Mouse (Mus musculus) heart, embryonic 16.5 days (tissue): ENCODE measurements around the gene Folr2. TPM values are rescaled to one million over a fixed set of nuclear protein-coding genes. Genes with fewer than 3 reads are reported as not detected.

Experiments used
- ATAC-seq: fragments of 200-750 bp; cut with Nextera tagmentation; replicated peaks from 2 replicates; pipeline ENCODE4 v1.8.0; 2017; ENCODE audit warnings: moderate number of reproducible peaks; ENCODE audit not compliant: insufficient read depth, low FRiP score; ENCODE audit errors: extremely low read depth
- H3K27ac ChIP-seq: fragments of 300-500 bp; sonication (generic); 2 replicates; pipeline ENCODE4 v1.5.1; 2014; ENCODE audit warnings: mild to moderate bottlenecking, low read length, control low read depth, moderate library complexity
- H3K27me3 ChIP-seq: fragments of 300-500 bp; sonication (generic); 2 replicates; pipeline ENCODE4 v1.6.1; 2014; ENCODE audit warnings: low read length, mixed read lengths; ENCODE audit not compliant: control insufficient read depth, insufficient read depth
- H3K36me3 ChIP-seq: fragments of 300-500 bp; sonication (generic); 2 replicates; pipeline ENCODE4 v1.6.1; 2014; ENCODE audit not compliant: control insufficient read depth, insufficient read depth
- H3K4me1 ChIP-seq: fragments of 300-500 bp; sonication (generic); 2 replicates; pipeline ENCODE4 v1.6.1; 2014; ENCODE audit warnings: low read length, mixed read lengths; ENCODE audit not compliant: control insufficient read depth, insufficient read depth
- H3K4me2 ChIP-seq: fragments of 300-500 bp; sonication (generic); 2 replicates; pipeline ENCODE4 v1.6.1; 2014; ENCODE audit warnings: low read depth, mild to moderate bottlenecking, control low read depth, low read length
- H3K4me3 ChIP-seq: fragments of 300-500 bp; sonication (generic); 2 replicates; pipeline ENCODE4 v1.5.1; 2014; ENCODE audit warnings: mild to moderate bottlenecking, control low read depth, low read length
- H3K9ac ChIP-seq: fragments of 300-500 bp; sonication (generic); 2 replicates; pipeline ENCODE4 v1.6.1; 2014; ENCODE audit warnings: low read length, control low read depth
- H3K9me3 ChIP-seq: fragments of 300-500 bp; sonication (generic); replicated peaks from 2 replicates; pipeline ENCODE4 v1.6.1; 2016; ENCODE audit warnings: low read length; ENCODE audit not compliant: control insufficient read depth
- WGBS: fragments of 180-500 bp; shearing (Covaris S2); extraction: QIAGEN DNeasy Blood & Tissue Kit; methylation state at CpG from one replicate; pipeline ENCODE4 v1.1.7; 2014; 5-methylcytosine and 5-hydroxymethylcytosine counted together
- polyA plus RNA-seq: library from polyadenylated mRNA; unstranded; fragments of >200 nt; fragmentation: Nextera tagmentation; extraction: Ambion mirVana; gene quantifications from 2 replicates; pipeline ENCODE4 v1.2.1, GENCODE M21; 2015

The Folr2 gene
- polyA plus RNA-seq, 1 experiment from 2014 or later, result 0.98 TPM

DNA sequence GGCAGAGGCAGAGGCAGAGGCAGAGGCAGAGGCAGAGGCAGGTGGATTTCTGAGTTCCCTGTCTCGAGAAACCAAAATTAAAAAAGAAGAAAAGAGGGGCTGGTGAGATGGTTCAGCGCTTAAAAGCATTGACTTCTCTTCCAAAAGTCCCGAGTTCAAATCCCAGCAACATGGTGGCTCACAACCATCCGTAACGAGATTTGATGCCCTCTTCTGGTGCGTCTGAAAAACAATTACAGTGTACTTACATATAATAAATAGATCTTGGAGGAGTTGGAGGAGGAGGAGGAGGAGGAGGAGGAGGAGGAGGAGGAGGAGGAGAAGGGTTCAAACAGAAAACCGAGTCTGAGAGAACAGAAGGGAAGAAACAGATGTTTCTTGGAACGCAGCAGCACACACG lies 38.7 kb upstream of the Folr2 start:
- Histone ChIP-seq H3K4me1 (peaks cover 4% of the 10 kb centered on the region), H3K4me2 (peak overlapping the region; percentile 59), H3K4me3 (peak overlapping the region; percentile 69), H3K27ac (peak overlapping the region; percentile 89), H3K27me3 (no peaks in the 10 kb centered on the region), H3K36me3 (no peaks in the 10 kb centered on the region), H3K9me3 (no peaks in the 10 kb centered on the region), H3K9ac (peak overlapping the region; percentile 68)
- no peak for ATAC-seq
- WGBS, result 41% methylated on average over 9 of the region's 9 CpGs

DNA sequence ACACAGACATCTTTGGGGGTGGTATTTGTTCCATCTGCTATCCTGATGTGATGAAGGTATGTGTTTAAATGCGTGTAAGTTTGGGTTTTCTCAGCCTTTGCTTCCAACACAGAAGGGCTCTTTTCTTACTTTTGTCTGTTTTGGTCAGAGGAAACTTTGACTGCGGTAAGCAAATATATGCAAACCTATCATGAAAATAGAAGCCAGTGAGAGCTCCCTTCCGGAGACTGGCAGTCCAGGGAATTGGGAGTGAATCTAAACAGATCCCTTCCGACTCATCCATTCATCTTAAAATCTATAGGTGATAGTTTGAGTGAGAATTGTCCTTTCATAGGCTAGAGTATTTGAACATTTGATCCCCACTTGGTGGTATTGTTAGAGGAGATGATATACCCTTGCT lies 31.5 kb upstream of the Folr2 start:
- no peak overlapping the region for H3K27ac ChIP-seq
- 76% methylated on average over 4 of the region's 4 CpGs for WGBS
- no peak overlapping the region for H3K4me3 ChIP-seq
- H3K36me3 ChIP-seq, result no peaks in the 10 kb centered on the region
- H3K4me2 ChIP-seq, result no peak overlapping the region
- H3K27me3 ChIP-seq, result no peaks in the 10 kb centered on the region
- no peaks in the 10 kb centered on the region for H3K9me3 ChIP-seq
- no peak overlapping the region for H3K9ac ChIP-seq
- no peaks in the 10 kb centered on the region for H3K4me1 ChIP-seq
- no peak for ATAC-seq

DNA sequence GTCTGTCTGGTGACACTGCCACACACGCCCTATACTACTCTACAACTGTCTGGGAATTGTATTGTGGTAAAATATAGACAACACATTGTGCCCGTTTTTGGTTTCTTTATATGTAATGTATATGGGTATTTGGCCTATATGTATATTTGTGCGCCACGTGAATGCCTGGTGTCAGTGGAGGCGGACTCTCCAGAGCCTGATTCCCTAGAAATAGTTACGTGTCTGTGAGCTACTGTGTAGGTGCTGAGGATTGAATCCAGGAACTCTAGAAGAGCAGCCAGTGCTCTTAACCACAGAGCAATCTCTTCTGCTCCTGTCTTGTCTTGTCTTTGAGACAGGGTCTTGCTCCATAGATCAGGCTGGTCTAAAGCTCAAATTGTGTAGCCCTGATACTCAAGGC lies 29.3 kb upstream of the Folr2 start:
- Histone ChIP-seq H3K4me1 (no peaks in the 10 kb centered on the region), H3K4me3 (no peak overlapping the region), H3K9me3 (no peaks in the 10 kb centered on the region), H3K36me3 (no peaks in the 10 kb centered on the region), H3K27me3 (no peaks in the 10 kb centered on the region), H3K27ac (no peak overlapping the region), H3K4me2 (no peak overlapping the region), H3K9ac (no peak overlapping the region)
- 69% methylated on average over 6 of the region's 6 CpGs for WGBS
- ATAC-seq, result no peak

DNA sequence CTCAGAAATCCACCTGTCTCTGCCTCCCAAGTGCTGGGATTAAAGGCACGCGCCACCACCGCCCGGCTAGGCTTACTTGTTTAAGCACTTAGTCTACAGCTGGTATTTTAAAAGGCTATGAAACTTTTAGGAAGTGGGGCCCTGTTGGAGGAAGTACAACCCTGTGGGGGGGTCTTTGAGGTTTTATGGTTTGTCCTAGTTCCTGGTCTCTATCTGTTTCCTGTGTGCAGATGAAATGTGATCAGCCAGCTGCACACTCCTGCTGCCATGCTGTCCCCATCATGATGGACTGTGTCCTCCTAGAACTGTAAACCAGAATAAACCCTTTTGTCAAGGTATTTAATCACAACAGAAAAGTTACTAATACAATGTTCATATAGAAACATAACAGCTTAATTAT lies 27.2 kb upstream of the Folr2 start:
- no peak for ATAC-seq
- Histone ChIP-seq H3K9me3 (no peaks in the 10 kb centered on the region), H3K27ac (no peak overlapping the region), H3K4me3 (no peak overlapping the region), H3K4me1 (no peaks in the 10 kb centered on the region), H3K27me3 (no peaks in the 10 kb centered on the region), H3K9ac (no peak overlapping the region), H3K4me2 (no peak overlapping the region), H3K36me3 (no peaks in the 10 kb centered on the region)
- WGBS, result 96% methylated on average over 4 of the region's 4 CpGs

DNA sequence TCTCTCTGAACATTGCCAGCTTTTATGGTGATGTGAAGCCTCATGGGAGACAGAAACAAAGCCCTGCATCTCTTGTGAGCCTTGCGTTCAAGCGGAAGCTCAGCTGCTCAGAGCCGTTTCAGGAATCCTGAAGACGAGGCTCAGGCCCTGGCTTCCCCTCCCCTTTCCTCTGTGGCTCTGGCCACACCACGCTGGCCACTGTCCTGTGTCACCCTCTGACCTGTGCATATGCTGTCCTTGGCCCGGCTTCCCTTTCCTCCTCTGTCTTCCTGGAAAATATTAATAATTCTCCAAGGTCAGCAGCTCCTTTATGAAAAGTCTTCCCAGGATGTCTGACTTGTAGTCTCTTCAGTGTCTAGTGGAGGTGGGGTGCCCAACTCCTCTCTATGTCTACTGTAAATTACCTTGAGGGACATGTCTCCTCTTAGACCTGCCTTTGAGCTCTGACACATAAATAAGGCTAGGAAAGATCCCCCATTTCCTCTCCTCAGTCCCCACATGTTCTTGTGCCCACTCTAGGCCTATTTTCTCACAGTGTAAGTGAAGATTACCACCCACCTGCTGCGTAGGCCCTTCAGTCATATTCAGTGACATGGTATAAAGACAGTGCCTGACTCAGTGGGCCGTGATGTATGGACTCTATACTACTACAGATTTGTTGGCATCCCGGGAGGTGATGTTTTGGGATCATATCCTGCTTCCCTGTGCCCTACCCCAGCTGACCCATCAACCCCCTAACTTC lies 25.6 kb upstream of the Folr2 start:
- no peaks in the 10 kb centered on the region for H3K4me1 ChIP-seq
- WGBS, result 66% methylated on average over 9 of the region's 9 CpGs

DNA sequence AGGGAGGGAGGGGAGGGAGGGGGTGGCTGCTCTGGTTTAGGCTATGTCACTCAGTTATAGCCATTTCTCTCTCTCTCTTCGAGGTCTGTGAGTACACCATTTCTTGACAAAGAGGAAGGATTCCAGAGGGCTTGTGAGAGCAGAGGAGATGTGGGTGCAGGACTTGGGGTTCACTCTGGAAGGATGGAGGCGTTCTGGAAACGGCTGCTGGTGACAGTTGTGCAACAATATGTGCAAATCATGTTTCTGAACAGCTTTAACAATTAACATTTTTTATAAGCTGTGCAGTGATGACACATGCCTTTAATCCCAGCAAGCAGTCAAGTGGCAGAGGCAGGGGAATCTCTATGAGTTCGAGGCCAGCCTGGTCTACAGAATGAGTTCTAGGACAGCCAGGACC lies 23.9 kb upstream of the Folr2 start:
- 70% methylated on average over 4 of the region's 4 CpGs for WGBS

More for the DNA sequence above, 25.6 kb upstream of the Folr2 start:
- H3K9ac ChIP-seq, result no peak overlapping the region
- no peak for ATAC-seq
- no peaks in the 10 kb centered on the region for H3K36me3 ChIP-seq
- no peaks in the 10 kb centered on the region for H3K9me3 ChIP-seq
- H3K4me2 ChIP-seq, result no peak overlapping the region
- H3K4me3 ChIP-seq, result no peak overlapping the region
- H3K27me3 ChIP-seq, result no peaks in the 10 kb centered on the region
- no peak overlapping the region for H3K27ac ChIP-seq

DNA sequence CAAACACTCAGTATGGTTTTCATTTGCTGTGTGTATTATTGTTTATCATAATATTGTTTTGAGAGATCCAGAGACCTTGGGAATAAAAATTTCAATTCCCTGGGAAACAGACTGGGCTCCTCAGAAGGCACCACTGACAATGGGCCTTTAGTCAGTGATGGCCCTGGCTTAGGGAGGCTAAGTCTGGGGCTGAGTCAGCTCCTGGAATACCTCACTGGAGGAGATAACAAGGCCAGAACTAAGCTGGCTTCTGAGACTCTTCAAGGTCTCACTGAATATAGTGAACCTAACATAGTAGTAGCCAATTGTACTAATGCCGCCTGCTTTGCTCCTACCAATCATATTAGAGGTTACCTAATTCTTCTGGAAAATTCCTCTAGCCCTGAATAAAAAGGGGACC lies 19.0 kb upstream of the Folr2 start:
- peaks cover 7% of the 10 kb centered on the region for H3K4me1 ChIP-seq
- no peaks in the 10 kb centered on the region for H3K27me3 ChIP-seq
- no peak overlapping the region for H3K9ac ChIP-seq
- no peak overlapping the region for H3K4me2 ChIP-seq
- no peaks in the 10 kb centered on the region for H3K36me3 ChIP-seq
- no peak for ATAC-seq
- H3K4me3 ChIP-seq, result no peak overlapping the region
- H3K27ac ChIP-seq, result no peak overlapping the region
- 94% methylated on average over 1 of the region's 1 CpGs for WGBS
- no peaks in the 10 kb centered on the region for H3K9me3 ChIP-seq

More for the DNA sequence above, 23.9 kb upstream of the Folr2 start:
- H3K9me3 ChIP-seq, result no peaks in the 10 kb centered on the region
- H3K27me3 ChIP-seq, result no peaks in the 10 kb centered on the region
- H3K4me3 ChIP-seq, result no peak overlapping the region
- no peak overlapping the region for H3K27ac ChIP-seq
- no peaks in the 10 kb centered on the region for H3K36me3 ChIP-seq
- no peak overlapping the region for H3K4me2 ChIP-seq
- no peaks in the 10 kb centered on the region for H3K4me1 ChIP-seq
- no peak for ATAC-seq
- no peak overlapping the region for H3K9ac ChIP-seq

DNA sequence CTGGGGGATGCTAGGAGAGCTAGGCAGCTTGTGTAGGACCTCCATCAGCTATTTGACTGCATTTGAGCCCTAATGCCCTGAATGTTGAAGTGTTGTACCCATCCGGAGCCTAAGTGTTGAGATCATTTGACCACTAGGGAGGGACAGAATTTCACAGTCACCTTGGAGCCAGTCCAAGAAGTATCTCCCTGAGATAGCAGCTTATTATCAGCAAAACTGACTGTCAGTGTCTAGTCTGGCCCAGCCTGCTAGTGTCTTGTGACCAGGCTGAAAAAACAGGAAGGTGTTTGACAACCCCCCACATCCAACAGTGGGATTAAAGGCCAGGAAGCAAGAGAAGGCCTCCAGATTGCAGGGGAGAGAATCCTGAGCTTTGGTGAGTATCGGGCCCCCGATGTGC lies 14.3 kb upstream of the Folr2 start:
- Histone ChIP-seq H3K27me3 (no peaks in the 10 kb centered on the region), H3K36me3 (no peaks in the 10 kb centered on the region), H3K9me3 (no peaks in the 10 kb centered on the region), H3K4me2 (no peak overlapping the region), H3K4me3 (no peak overlapping the region), H3K27ac (peak overlapping the region; percentile 63), H3K9ac (no peak overlapping the region), H3K4me1 (peaks cover 9% of the 10 kb centered on the region)
- WGBS, result 35% methylated on average over 3 of the region's 3 CpGs
- peak; percentile 76 for ATAC-seq

DNA sequence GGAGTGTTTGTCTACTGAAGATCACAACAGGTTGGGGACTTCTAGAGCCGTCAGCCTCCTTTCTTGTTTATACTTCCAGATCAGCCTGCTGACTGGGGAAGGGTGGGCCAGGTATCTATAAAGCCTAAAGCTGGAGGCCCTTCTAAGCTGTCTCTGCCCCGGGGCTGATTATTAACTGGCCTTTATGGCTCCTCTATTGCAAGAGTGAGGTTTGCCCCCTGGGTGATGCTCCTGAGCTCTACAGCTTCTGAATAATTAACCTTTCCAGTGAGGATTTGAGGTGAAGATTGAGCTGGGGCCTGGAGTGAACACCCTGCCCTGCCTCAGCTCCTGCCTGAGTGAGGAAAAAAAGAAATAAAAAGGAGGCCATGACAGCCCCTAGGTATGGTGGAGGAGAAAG lies 13.6 kb upstream of the Folr2 start, which contains the start of gene Folr1:
Gene Folr1 (minus strand): TSS at position 160 of the 400 bp plus-strand sequence.
- WGBS, result 79% methylated on average over 2 of the region's 2 CpGs
- Histone ChIP-seq H3K27me3 (no peaks in the 10 kb centered on the region), H3K36me3 (no peaks in the 10 kb centered on the region), H3K4me3 (no peak within 1 kb of the TSS), H3K27ac (peak within 1 kb of the TSS; percentile 63), H3K9ac (no peak within 1 kb of the TSS), H3K9me3 (no peaks in the 10 kb centered on the region), H3K4me2 (no peak within 1 kb of the TSS), H3K4me1 (peaks cover 9% of the 10 kb centered on the region)
- no peak for ATAC-seq
